Mouse (Mus musculus) thymus, adult 2 months (tissue): ENCODE data around the gene Hyal3. TPM values are rescaled to one million over a fixed set of nuclear protein-coding genes. Genes with fewer than 3 reads are reported as not detected.

ENCODE experiments used
- DNase-seq: peaks from one replicate; pipeline ENCODE4 v3.0.0; 2021
- H3K27ac ChIP-seq: fragments of 200-500 bp; 2 replicates; pipeline ENCODE4 v1.5.1; 2012; ENCODE audit warnings: low read length, control low read depth; ENCODE audit not compliant: control insufficient read depth, insufficient read depth
- H3K27me3 ChIP-seq: fragments of 200-500 bp; 2 replicates; pipeline ENCODE4 v1.6.1; 2012; ENCODE audit warnings: mild to moderate bottlenecking, low read length, moderate library complexity, mixed read lengths; ENCODE audit not compliant: control insufficient read depth, insufficient read depth
- H3K36me3 ChIP-seq: fragments of 200-500 bp; 2 replicates; pipeline ENCODE4 v1.6.1; 2012; ENCODE audit warnings: mild to moderate bottlenecking, low read length, moderate library complexity; ENCODE audit not compliant: control insufficient read depth, insufficient read depth
- H3K4me1 ChIP-seq: fragments of 200-500 bp; replicated peaks from 2 replicates; pipeline ENCODE4 v1.6.1; 2012; ENCODE audit warnings: low read length; ENCODE audit not compliant: control insufficient read depth, insufficient read depth
- H3K4me3 ChIP-seq: fragments of 200-500 bp; 2 replicates; pipeline ENCODE4 v1.5.1; 2012; ENCODE audit warnings: mild to moderate bottlenecking, low read length, control low read depth, moderate library complexity; ENCODE audit not compliant: control insufficient read depth, insufficient read depth
- CTCF ChIP-seq: fragments of 200-500 bp; IDR thresholded peaks from 2 replicates; pipeline ENCODE4 v1.5.1; 2012; ENCODE audit warnings: mild to moderate bottlenecking, control low read depth, low read length, moderate library complexity, borderline replicate concordance; ENCODE audit not compliant: control insufficient read depth, poor library complexity, insufficient read depth; ENCODE audit errors: extremely low read depth
- POLR2A ChIP-seq: fragments of 200-500 bp; IDR thresholded peaks from 2 replicates; pipeline ENCODE4 v1.6.1; 2012; ENCODE audit warnings: mild to moderate bottlenecking, low read length, control low read depth, moderate library complexity; ENCODE audit not compliant: control insufficient read depth, poor library complexity, insufficient read depth; ENCODE audit errors: extremely low read depth
- WGBS: fragments of 180-500 bp; shearing (Covaris S2); methylation state at CpG from one replicate; pipeline ENCODE4 v1.1.7; 2018; 5-methylcytosine and 5-hydroxymethylcytosine counted together
- polyA plus RNA-seq: library from polyadenylated mRNA; depleted of rRNA; stranded (reverse); fragments of >200 nt; gene quantifications from 2 replicates; pipeline ENCODE4 v1.2.3, GENCODE M21; 2012

Gene Hyal3
- polyA plus RNA-seq, 1 experiment, result 2.4 TPM

- H3K27ac ChIP-seq, result peak overlapping the region; percentile 79
- no peak overlapping the region for H3K4me3 ChIP-seq
- peak; percentile 33 for DNase-seq
- peaks cover 88% of the 10 kb centered on the region for H3K4me1 ChIP-seq
- 68% methylated on average over 15 of the region's 15 CpGs for WGBS
- H3K27me3 ChIP-seq, result no peaks in the 10 kb centered on the region
- no peak for TF ChIP-seq CTCF
- TF ChIP-seq POLR2A, result no peak
- no peaks in the 10 kb centered on the region for H3K36me3 ChIP-seq
These were observed 48.2 kb downstream of the Hyal3 start for GRCm38 (mm10) chr9:107628721-107629410.

- H3K36me3 ChIP-seq, result no peaks in the 10 kb centered on the region
- H3K4me1 ChIP-seq, result peaks cover 83% of the 10 kb centered on the region
- DNase-seq, result peak; percentile 26
- H3K27me3 ChIP-seq, result no peaks in the 10 kb centered on the region
- H3K4me3 ChIP-seq, result no peak overlapping the region
- peak overlapping the region; percentile 79 for H3K27ac ChIP-seq
- TF ChIP-seq CTCF (no peak), POLR2A (no peak)
- WGBS, result 11% methylated on average over 4 of the region's 4 CpGs
These were observed 48.8 kb downstream of the Hyal3 start for GRCm38 (mm10) chr9:107629411-107629730.

- H3K4me1 ChIP-seq, result peaks cover 77% of the 10 kb centered on the region
These were observed 49.3 kb downstream of the Hyal3 start for GRCm38 (mm10) chr9:107629901-107630425.

GRCm38 (mm10) chr9:107630576-107630975 is 50.0 kb downstream of the Hyal3 start:
- H3K27me3 ChIP-seq, result no peaks in the 10 kb centered on the region
- TF ChIP-seq CTCF, result no peak
- TF ChIP-seq POLR2A, result no peak
- H3K4me1 ChIP-seq, result peaks cover 71% of the 10 kb centered on the region
- no peak overlapping the region for H3K4me3 ChIP-seq
- no peaks in the 10 kb centered on the region for H3K36me3 ChIP-seq
- WGBS, result 70% methylated on average over 4 of the region's 4 CpGs
- H3K27ac ChIP-seq, result peak overlapping the region; percentile 79; the same call in 1 of the 2 replicates
- DNase-seq, result no peak

More at GRCm38 (mm10) chr9:107629901-107630425, 49.3 kb downstream of the Hyal3 start:
- DNase-seq, result peak; percentile 63
- TF ChIP-seq POLR2A, result no peak
- TF ChIP-seq CTCF, result no peak
- 42% methylated on average over 14 of the region's 14 CpGs for WGBS
- no peaks in the 10 kb centered on the region for H3K36me3 ChIP-seq
- no peak overlapping the region for H3K4me3 ChIP-seq
- no peaks in the 10 kb centered on the region for H3K27me3 ChIP-seq
- H3K27ac ChIP-seq, result peak overlapping the region; percentile 79

DNA sequence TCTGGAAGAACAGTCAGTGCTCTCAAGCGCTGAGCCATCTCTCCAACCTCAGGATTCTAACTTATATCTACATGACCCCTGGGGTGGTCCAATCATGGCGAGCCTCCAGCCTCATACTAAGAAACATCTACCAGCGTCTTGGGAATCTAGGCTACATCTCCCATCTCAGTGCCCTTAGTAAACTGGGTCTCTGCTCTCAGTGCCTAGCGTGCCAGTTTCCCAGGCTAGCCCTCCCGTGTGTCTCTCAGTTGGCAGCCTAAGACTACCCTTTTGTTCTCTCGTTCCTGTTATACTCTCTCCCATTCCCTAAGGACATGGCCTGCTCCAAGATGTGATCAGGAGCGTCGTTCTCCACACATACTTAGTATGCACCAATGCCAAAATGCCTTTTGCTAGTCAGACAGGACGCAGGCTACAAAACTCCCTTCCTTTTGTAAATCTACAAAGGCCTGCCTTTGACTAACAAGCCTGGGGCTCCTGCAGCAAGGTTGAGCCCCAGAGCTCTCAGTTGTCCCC is 50.8 kb downstream of the Hyal3 start:
- 85% methylated on average over 9 of the region's 9 CpGs for WGBS
- DNase-seq, result no peak
- TF ChIP-seq CTCF (no peak), POLR2A (no peak)

DNA sequence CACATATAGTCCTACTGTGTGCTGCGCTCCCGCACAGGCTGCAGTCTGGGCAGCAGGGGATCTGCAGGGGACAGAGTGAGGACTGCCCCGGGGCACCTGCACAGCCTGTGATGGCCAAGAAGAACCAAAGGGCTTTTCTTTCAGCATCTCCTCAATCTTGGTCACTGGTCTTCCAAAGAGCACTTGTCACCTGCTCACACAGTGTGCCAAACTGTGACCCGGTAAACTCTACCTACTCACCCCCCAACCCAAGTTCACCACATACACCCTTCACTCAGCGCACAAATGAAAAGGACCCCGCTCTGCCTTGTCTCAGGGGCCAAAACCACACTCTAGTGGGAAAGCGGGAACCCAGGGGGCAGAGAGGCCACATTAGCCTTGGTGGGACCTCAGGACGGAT is 51.2 kb downstream of the Hyal3 start:
- 96% methylated on average over 8 of the region's 8 CpGs for WGBS
- H3K4me3 ChIP-seq, result no peak overlapping the region
- TF ChIP-seq CTCF, result no peak
- no peak for TF ChIP-seq POLR2A
- peaks cover 65% of the 10 kb centered on the region for H3K4me1 ChIP-seq
- no peaks in the 10 kb centered on the region for H3K27me3 ChIP-seq
- no peaks in the 10 kb centered on the region for H3K36me3 ChIP-seq
- H3K27ac ChIP-seq, result 0 out of 2 replicates have a peak overlapping the region, but pooled peaks have one; percentile 0
- DNase-seq, result no peak

More for the DNA sequence above, 50.8 kb downstream of the Hyal3 start:
- no peaks in the 10 kb centered on the region for H3K36me3 ChIP-seq
- H3K27me3 ChIP-seq, result no peaks in the 10 kb centered on the region
- H3K4me3 ChIP-seq, result no peak overlapping the region
- H3K27ac ChIP-seq, result no peak overlapping the region; the same call in 1 of the 2 replicates
- H3K4me1 ChIP-seq, result peaks cover 70% of the 10 kb centered on the region

- peak overlapping the region; percentile 80 for H3K27ac ChIP-seq
- no peaks in the 10 kb centered on the region for H3K36me3 ChIP-seq
- TF ChIP-seq CTCF (no peak), POLR2A (no peak)
- H3K27me3 ChIP-seq, result no peaks in the 10 kb centered on the region
- peaks cover 59% of the 10 kb centered on the region for H3K4me1 ChIP-seq
- peak; percentile 22 for DNase-seq
- 71% methylated on average over 6 of the region's 6 CpGs for WGBS
- peak overlapping the region; percentile 85 for H3K4me3 ChIP-seq
These were observed 51.9 kb downstream of the Hyal3 start for GRCm38 (mm10) chr9:107632478-107632877.
